Mouse (Mus musculus): ENCODE results near the gene Tssk3. TPM values are rescaled to one million over a fixed set of nuclear protein-coding genes. Genes with fewer than 3 reads are reported as not detected.
A peak's percentile ranks its signal among the peaks of the same experiment; 100 is the strongest.

The Tssk3 gene
- total RNA-seq, 1 experiment, result not detected

DNA sequence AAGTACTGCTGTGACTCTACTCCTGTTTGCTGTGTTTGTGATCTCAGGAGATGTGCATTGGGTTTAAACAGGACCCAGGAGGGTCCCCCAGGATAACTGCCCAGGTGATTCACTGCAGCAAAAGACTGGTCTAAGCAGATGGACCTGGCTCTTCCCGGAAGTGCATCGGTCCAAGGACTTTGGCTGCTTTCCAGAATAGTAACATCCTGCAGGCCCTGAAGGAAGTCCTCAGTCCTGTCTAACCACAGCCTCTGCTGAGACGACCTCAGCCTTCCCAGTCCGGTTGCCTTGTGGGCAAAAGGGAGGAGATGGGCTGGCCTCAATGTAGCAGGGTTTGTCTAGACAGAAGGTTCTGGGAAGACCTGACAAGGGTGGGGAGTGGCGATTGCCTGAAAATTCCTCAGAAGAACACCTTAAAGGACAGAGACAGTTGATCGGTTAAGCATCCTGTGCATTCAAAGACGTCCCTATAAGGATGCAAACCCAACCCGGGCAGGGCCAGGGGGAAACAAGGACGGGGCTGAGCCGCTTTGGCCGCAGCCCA, 12.2 kb upstream of the Tssk3 start:
- Histone ChIP-seq H3K27ac (ENCODE audit: insufficient read depth, low read depth, low read length, poor library complexity, severe bottlenecking) (peak overlapping the region; percentile 89), H3K4me3 (ENCODE audit: insufficient read depth in 1 of 2, low read depth in 1 of 2, low read length in 2 of 2, poor library complexity in 1 of 2, severe bottlenecking in 1 of 2) (peak overlapping the region in 1 of 2 experiments; percentile 38; a peak in 2 of 4 replicates), H3K9ac (ENCODE audit: insufficient read depth, low read depth, low read length, poor library complexity, severe bottlenecking) (peak overlapping the region; percentile 48), H3K4me1 (ENCODE audit: control insufficient read depth in 2 of 2, insufficient read depth in 2 of 2, low read length in 2 of 2, poor library complexity in 1 of 2) (peaks cover 26 to 36% of the 10 kb centered on the region in 2 experiments), H3K36me3 (ENCODE audit: control insufficient read depth, insufficient read depth, low read length, poor library complexity, severe bottlenecking) (no peaks in the 10 kb centered on the region), H3K9me3 (ENCODE audit: control insufficient read depth, insufficient read depth, low read depth, low read length) (no peaks in the 10 kb centered on the region)
- in situ Hi-C loops (cut with MboI; ENCODE audit: low sequenced_read_pairs in 2 of 2, unreplicated experiment in 2 of 2), result no loop called here
- DNase-seq (ENCODE audit: low read depth, low spot score), result peak; percentile 78
- TF ChIP-seq HCFC1 (IDR thresholded peaks at IDR 0.05; ENCODE audit: borderline replicate concordance, insufficient read depth, low read length) (no peak), CHD2 (IDR thresholded peaks at IDR 0.05; ENCODE audit: low read depth, low read length) (peak; percentile 13; the same call in 1 of the 2 replicates)

DNA sequence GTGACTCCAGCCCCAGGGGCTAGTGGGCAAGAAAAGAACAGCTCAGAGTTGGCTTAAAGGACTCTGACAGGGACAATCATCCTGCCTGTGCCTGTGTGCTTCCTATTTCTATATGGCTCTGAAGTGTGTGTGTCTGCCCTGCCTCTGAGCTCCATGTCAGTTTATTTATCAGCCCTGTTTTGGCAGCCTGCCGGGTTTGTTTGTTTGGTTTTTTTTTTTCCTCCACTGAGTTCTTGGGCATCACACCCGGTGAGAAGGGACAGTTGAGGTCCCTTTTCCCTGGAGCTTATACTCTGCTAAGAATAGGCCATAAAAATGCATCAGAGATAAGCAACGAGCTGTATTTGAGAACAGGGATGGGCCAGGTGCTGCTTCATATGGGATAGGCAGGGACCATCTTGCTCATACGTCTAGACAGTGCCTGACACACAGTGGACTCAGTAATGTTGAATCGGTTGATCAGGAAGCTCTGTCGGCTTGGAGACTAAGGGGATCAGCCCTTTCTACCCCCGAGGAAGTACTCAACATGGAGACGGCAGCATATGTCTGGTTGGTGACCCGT, 11.6 kb upstream of the Tssk3 start:
- Histone ChIP-seq H3K27ac (ENCODE audit: insufficient read depth, low read depth, low read length, poor library complexity, severe bottlenecking) (peak overlapping the region; percentile 89), H3K9me3 (ENCODE audit: control insufficient read depth, insufficient read depth, low read depth, low read length) (no peaks in the 10 kb centered on the region), H3K4me1 (ENCODE audit: control insufficient read depth in 2 of 2, insufficient read depth in 2 of 2, low read length in 2 of 2, poor library complexity in 1 of 2) (peaks cover 26 to 34% of the 10 kb centered on the region in 2 experiments), H3K4me3 (ENCODE audit: insufficient read depth in 1 of 2, low read depth in 1 of 2, low read length in 2 of 2, poor library complexity in 1 of 2, severe bottlenecking in 1 of 2) (peak overlapping the region in 1 of 2 experiments; percentile 34; a peak in 1 of 4 replicates), H3K9ac (ENCODE audit: insufficient read depth, low read depth, low read length, poor library complexity, severe bottlenecking) (peak overlapping the region; percentile 48), H3K36me3 (ENCODE audit: control insufficient read depth, insufficient read depth, low read length, poor library complexity, severe bottlenecking) (no peaks in the 10 kb centered on the region)
- TF ChIP-seq ZNF384 (IDR thresholded peaks at IDR 0.05; ENCODE audit: low read depth, low read length) (no peak), ZC3H11A (IDR thresholded peaks at IDR 0.05; ENCODE audit: borderline replicate concordance, low read depth, low read length) (no peak), CHD2 (IDR thresholded peaks at IDR 0.05; ENCODE audit: low read depth, low read length) (no peak), MAFK (IDR thresholded peaks at IDR 0.05; ENCODE audit: insufficient read depth, low read depth, low read length) (no peak), HCFC1 (IDR thresholded peaks at IDR 0.05; ENCODE audit: borderline replicate concordance, insufficient read depth, low read length) (no peak)
- in situ Hi-C loops (cut with MboI; ENCODE audit: low sequenced_read_pairs in 2 of 2, unreplicated experiment in 2 of 2), result no loop called here
- no peak for DNase-seq (ENCODE audit: low read depth, low spot score)

DNA sequence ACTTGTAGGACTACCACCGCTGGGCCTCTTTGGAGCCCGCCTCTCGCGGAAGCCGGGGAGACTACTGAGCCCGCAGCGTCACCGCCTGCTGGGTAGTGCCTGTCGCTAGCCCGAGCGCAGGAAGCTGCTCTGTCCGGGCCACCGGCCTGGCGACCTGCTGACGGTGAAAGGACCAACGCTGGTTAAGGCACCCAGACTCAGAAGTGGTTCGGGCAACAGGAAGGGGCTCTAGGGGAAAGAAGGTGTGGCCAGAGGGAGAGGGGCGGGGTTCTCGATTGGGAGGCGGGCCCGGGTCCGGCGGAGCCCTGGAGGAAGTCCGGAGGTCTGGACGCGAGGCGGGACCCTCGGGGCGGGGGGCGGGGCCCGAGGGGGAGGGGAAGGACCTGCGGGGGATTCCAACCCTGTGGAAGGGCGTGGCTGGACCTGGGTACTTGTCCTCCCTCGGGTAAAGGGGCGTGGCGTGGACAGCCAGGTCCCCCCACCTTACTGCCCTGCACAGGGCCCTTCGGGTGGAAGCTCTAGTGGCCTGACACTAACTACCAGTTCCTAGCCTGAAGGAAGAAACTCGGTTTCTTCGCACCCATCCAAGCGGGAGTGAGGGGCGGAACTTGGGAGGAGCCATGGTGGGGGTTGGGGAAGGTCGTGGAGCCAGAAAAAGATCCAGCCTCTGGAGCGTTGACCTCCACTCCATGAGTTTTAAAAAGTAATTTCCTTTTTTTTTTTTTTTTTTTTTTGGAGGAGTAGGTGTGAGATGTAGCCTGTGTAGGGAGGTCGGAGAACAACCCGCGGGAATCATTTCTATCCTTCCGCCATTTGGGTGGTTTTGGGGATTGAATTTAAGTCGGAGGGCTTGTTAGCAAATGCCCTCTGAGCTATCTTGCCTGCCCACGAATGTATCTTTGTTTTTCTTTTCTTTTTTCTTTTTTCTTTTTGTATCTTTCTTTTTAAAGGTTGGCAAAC, 10.1 kb upstream of the Tssk3 start:
- peak overlapping the region; percentile 72 for H3K9ac ChIP-seq (ENCODE audit: insufficient read depth, low read depth, low read length, poor library complexity, severe bottlenecking)
- H3K4me3 ChIP-seq (ENCODE audit: insufficient read depth in 1 of 2, low read depth in 1 of 2, low read length in 2 of 2, poor library complexity in 1 of 2, severe bottlenecking in 1 of 2), result peak overlapping the region; percentile 69 to 79
- no peaks in the 10 kb centered on the region for H3K9me3 ChIP-seq (ENCODE audit: control insufficient read depth, insufficient read depth, low read depth, low read length)
- in situ Hi-C loops (cut with MboI; ENCODE audit: low sequenced_read_pairs in 2 of 2, unreplicated experiment in 2 of 2), result no loop called here
- H3K27ac ChIP-seq (ENCODE audit: insufficient read depth, low read depth, low read length, poor library complexity, severe bottlenecking), result peak overlapping the region; percentile 92
- TF ChIP-seq ZNF384 (IDR thresholded peaks at IDR 0.05; ENCODE audit: low read depth, low read length) (peak; percentile 95), CHD2 (IDR thresholded peaks at IDR 0.05; ENCODE audit: low read depth, low read length) (no peak)
- no peaks in the 10 kb centered on the region for H3K36me3 ChIP-seq (ENCODE audit: control insufficient read depth, insufficient read depth, low read length, poor library complexity, severe bottlenecking)
- H3K4me1 ChIP-seq (ENCODE audit: control insufficient read depth in 2 of 2, insufficient read depth in 2 of 2, low read length in 2 of 2, poor library complexity in 1 of 2), result peaks cover 26 to 34% of the 10 kb centered on the region in 2 experiments
- peak; percentile 94 for DNase-seq (ENCODE audit: low read depth, low spot score)

DNA sequence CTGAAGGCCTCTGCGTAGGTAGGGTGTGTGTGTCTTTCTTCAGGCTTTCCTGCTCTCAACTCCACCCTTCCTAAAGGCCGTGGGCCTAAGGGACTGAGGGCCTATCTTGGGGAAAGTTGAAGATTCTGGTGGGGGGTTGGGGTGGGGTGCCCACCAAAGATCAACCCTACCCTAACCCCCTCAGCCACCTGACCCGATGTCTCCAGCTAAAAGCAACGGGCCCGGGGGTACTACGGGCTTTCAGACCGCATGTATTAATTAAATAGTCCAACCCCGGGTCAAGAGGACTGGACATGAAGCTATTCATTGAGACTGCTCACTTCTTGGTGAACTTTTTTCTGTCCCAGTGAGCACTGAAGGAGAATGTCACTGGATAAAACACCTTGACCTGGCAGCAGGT, 9.2 kb upstream of the Tssk3 start:
- Histone ChIP-seq H3K4me3 (ENCODE audit: insufficient read depth in 1 of 2, low read depth in 1 of 2, low read length in 2 of 2, poor library complexity in 1 of 2, severe bottlenecking in 1 of 2) (peak overlapping the region; percentile 69 to 79), H3K27ac (ENCODE audit: insufficient read depth, low read depth, low read length, poor library complexity, severe bottlenecking) (peak overlapping the region; percentile 77), H3K4me1 (ENCODE audit: control insufficient read depth in 2 of 2, insufficient read depth in 2 of 2, low read length in 2 of 2, poor library complexity in 1 of 2) (peaks cover 23 to 34% of the 10 kb centered on the region in 2 experiments), H3K9me3 (ENCODE audit: control insufficient read depth, insufficient read depth, low read depth, low read length) (no peaks in the 10 kb centered on the region), H3K9ac (ENCODE audit: insufficient read depth, low read depth, low read length, poor library complexity, severe bottlenecking) (peak overlapping the region; percentile 72), H3K36me3 (ENCODE audit: control insufficient read depth, insufficient read depth, low read length, poor library complexity, severe bottlenecking) (no peaks in the 10 kb centered on the region)
- DNase-seq (ENCODE audit: low read depth, low spot score), result no peak
- in situ Hi-C loops (cut with MboI; ENCODE audit: low sequenced_read_pairs in 2 of 2, unreplicated experiment in 2 of 2), result no loop called here
- TF ChIP-seq CHD2 (IDR thresholded peaks at IDR 0.05; ENCODE audit: low read depth, low read length) (no peak), MAFK (IDR thresholded peaks at IDR 0.05; ENCODE audit: insufficient read depth, low read depth, low read length) (no peak), ZC3H11A (IDR thresholded peaks at IDR 0.05; ENCODE audit: borderline replicate concordance, low read depth, low read length) (no peak), ZNF384 (IDR thresholded peaks at IDR 0.05; ENCODE audit: low read depth, low read length) (no peak), HCFC1 (IDR thresholded peaks at IDR 0.05; ENCODE audit: borderline replicate concordance, insufficient read depth, low read length) (no peak)
